Mouse (Mus musculus) MEL (cell line): Measurements from ENCODE around the gene Uggt1. TPM values are rescaled to one million over a fixed set of nuclear protein-coding genes. Genes with fewer than 3 reads are reported as not detected.

Experiments used
- DNase-seq: peaks from one replicate; pipeline ENCODE4 v3.0.0; 2011; ENCODE audit warnings: low read depth, low spot score
- H3K27ac ChIP-seq: 2 replicates; pipeline ENCODE4 v1.5.1; 2012; ENCODE audit warnings: low read depth, mild to moderate bottlenecking, control low read depth, low read length, moderate library complexity; ENCODE audit not compliant: control insufficient read depth
- H3K27me3 ChIP-seq, 2 experiments: fragments of 150-350 bp in 1 of 2; sonication (generic) in 1 of 2; 2 replicates each; pipeline ENCODE4 v1.6.1; 2012; ENCODE audit warnings: low read length in 2 of 2, mild to moderate bottlenecking in 2 of 2, improper control_type of control experiment in 1 of 2, moderate library complexity in 1 of 2; ENCODE audit not compliant: insufficient read depth in 2 of 2, control insufficient read depth in 1 of 2
- H3K36me3 ChIP-seq, 2 experiments: 2 replicates each; pipeline ENCODE4 v1.6.1; 2012 to 2014; ENCODE audit warnings: low read length in 2 of 2, improper control_type of control experiment in 1 of 2, inconsistent platforms in 1 of 2, mild to moderate bottlenecking in 1 of 2; ENCODE audit not compliant: insufficient read depth in 2 of 2, control insufficient read depth in 1 of 2
- H3K4me1 ChIP-seq, 2 experiments: fragments of 150-350 bp in 1 of 2; sonication (generic) in 1 of 2; 2 replicates each; pipeline ENCODE4 v1.6.1; 2012; ENCODE audit warnings: low read length in 2 of 2, improper control_type of control experiment in 1 of 2, mild to moderate bottlenecking in 1 of 2; ENCODE audit not compliant: insufficient read depth in 2 of 2, control insufficient read depth in 1 of 2
- H3K4me3 ChIP-seq, 2 experiments: fragments of 150-350 bp in 1 of 2; sonication (generic) in 1 of 2; 2 replicates each; pipeline ENCODE4 v1.5.1; 2012; ENCODE audit warnings: low read depth in 2 of 2, low read length in 2 of 2, mild to moderate bottlenecking in 2 of 2, moderate library complexity in 2 of 2, control low read depth in 1 of 2, improper control_type of control experiment in 1 of 2; ENCODE audit not compliant: control insufficient read depth in 1 of 2, insufficient read depth in 1 of 2
- H3K79me2 ChIP-seq: 2 replicates; pipeline ENCODE4 v1.6.1; 2012; ENCODE audit warnings: mild to moderate bottlenecking, low read length, moderate library complexity; ENCODE audit not compliant: control insufficient read depth, poor library complexity, insufficient read depth
- H3K9ac ChIP-seq: 2 replicates; pipeline ENCODE4 v1.6.1; 2012; ENCODE audit warnings: low read depth, mild to moderate bottlenecking, control low read depth, low read length, moderate library complexity; ENCODE audit not compliant: control insufficient read depth, poor library complexity, severe bottlenecking
- H3K9me3 ChIP-seq: fragments of 150-350 bp; sonication (generic); replicated peaks from 2 replicates; pipeline ENCODE4 v1.6.1; 2012; ENCODE audit warnings: mild to moderate bottlenecking, low read length, improper control_type of control experiment, moderate library complexity; ENCODE audit not compliant: insufficient read depth
- CHD1 ChIP-seq: IDR thresholded peaks from 2 replicates; pipeline ENCODE4 v1.6.1; 2012; ENCODE audit warnings: low read depth, mild to moderate bottlenecking, inconsistent platforms, low read length, improper control_type of control experiment
- CTCF ChIP-seq, 3 experiments: IDR thresholded peaks in 2 of 3; conservative IDR thresholded peaks in 1 of 3; 2 replicates each; pipeline ENCODE4 v1.5.1; 2011 to 2012; ENCODE audit warnings: low read length in 3 of 3, low read depth in 2 of 3, mild to moderate bottlenecking in 2 of 3, improper control_type of control experiment in 1 of 3, inconsistent platforms in 1 of 3, mixed read lengths in 1 of 3, moderate library complexity in 1 of 3; ENCODE audit not compliant: control insufficient read depth in 1 of 3, insufficient read depth in 1 of 3, poor library complexity in 1 of 3, severe bottlenecking in 1 of 3
- E2F4 ChIP-seq: IDR thresholded peaks from 2 replicates; pipeline ENCODE4 v1.6.1; 2011; ENCODE audit warnings: low read depth, low read length, improper control_type of control experiment, borderline replicate concordance
- ELF1 ChIP-seq: IDR thresholded peaks from 2 replicates; pipeline ENCODE4 v1.6.1; 2014; ENCODE audit warnings: low read depth, mild to moderate bottlenecking, inconsistent platforms, low read length, improper control_type of control experiment, moderate library complexity
- EP300 ChIP-seq, 2 experiments: IDR thresholded peaks; 2 replicates each; pipeline ENCODE4 v1.6.1; 2011; ENCODE audit warnings: improper control_type of control experiment in 2 of 2, low read length in 2 of 2, low read depth in 1 of 2, mild to moderate bottlenecking in 1 of 2
- ETS1 ChIP-seq: IDR thresholded peaks from 2 replicates; pipeline ENCODE4 v1.6.1; 2012; ENCODE audit warnings: low read depth, mild to moderate bottlenecking, inconsistent platforms, low read length, improper control_type of control experiment, moderate library complexity
- GABPA ChIP-seq: IDR thresholded peaks from 2 replicates; pipeline ENCODE4 v1.6.1; 2012; ENCODE audit warnings: low read depth, mild to moderate bottlenecking, inconsistent platforms, low read length, improper control_type of control experiment, moderate library complexity
- KAT2A ChIP-seq: conservative IDR thresholded peaks from 2 replicates; pipeline ENCODE4 v1.6.1; 2012; ENCODE audit warnings: low read depth, low read length, improper control_type of control experiment, inconsistent platforms
- MAZ ChIP-seq: IDR thresholded peaks from 2 replicates; pipeline ENCODE4 v1.6.1; 2012; ENCODE audit warnings: low read depth, mild to moderate bottlenecking, inconsistent platforms, low read length, improper control_type of control experiment
- MEF2A ChIP-seq: IDR thresholded peaks from 2 replicates; pipeline ENCODE4 v1.6.1; 2014; ENCODE audit warnings: low read depth, mild to moderate bottlenecking, inconsistent platforms, low read length, improper control_type of control experiment; ENCODE audit not compliant: poor library complexity, insufficient replicate concordance, severe bottlenecking; ENCODE audit errors: extremely low read depth
- MYC ChIP-seq: IDR thresholded peaks from 2 replicates; pipeline ENCODE4 v1.6.1; 2011; ENCODE audit warnings: low read depth, mild to moderate bottlenecking, low read length, improper control_type of control experiment, moderate library complexity
- NRF1 ChIP-seq: IDR thresholded peaks from 2 replicates; pipeline ENCODE4 v1.6.1; 2014; ENCODE audit warnings: low read depth, mild to moderate bottlenecking, inconsistent platforms, low read length, improper control_type of control experiment, moderate library complexity; ENCODE audit not compliant: poor library complexity, insufficient read depth, severe bottlenecking
- POLR2A ChIP-seq, 2 experiments: IDR thresholded peaks; 2 replicates each; pipeline ENCODE4 v1.6.1; 2011 to 2012; ENCODE audit warnings: low read length in 2 of 2, mild to moderate bottlenecking in 2 of 2, control low read depth in 1 of 2, improper control_type of control experiment in 1 of 2, low read depth in 1 of 2, moderate library complexity in 1 of 2; ENCODE audit not compliant: control insufficient read depth in 1 of 2, insufficient read depth in 1 of 2, poor library complexity in 1 of 2
- POLR2AphosphoS2 ChIP-seq: IDR thresholded peaks from 2 replicates; pipeline ENCODE4 v1.6.1; 2011; ENCODE audit warnings: low read length, improper control_type of control experiment
- POLR2AphosphoS5 ChIP-seq: IDR thresholded peaks from 2 replicates; pipeline ENCODE4 v1.6.1; 2012; ENCODE audit warnings: low read depth, borderline replicate concordance, mild to moderate bottlenecking, inconsistent platforms, low read length, moderate library complexity, mixed read lengths
- RCOR1 ChIP-seq: IDR thresholded peaks from 2 replicates; pipeline ENCODE4 v1.6.1; 2012; ENCODE audit warnings: low read depth, mild to moderate bottlenecking, inconsistent platforms, low read length, improper control_type of control experiment
- SIN3A ChIP-seq: IDR thresholded peaks from 2 replicates; pipeline ENCODE4 v1.6.1; 2012; ENCODE audit warnings: low read length, improper control_type of control experiment, inconsistent platforms
- SMC3 ChIP-seq: IDR thresholded peaks from 2 replicates; pipeline ENCODE4 v1.6.1; 2011; ENCODE audit warnings: low read depth, low read length, improper control_type of control experiment
- TBP ChIP-seq: IDR thresholded peaks from 2 replicates; pipeline ENCODE4 v1.8.0; 2011; ENCODE audit warnings: low read depth, low read length, improper control_type of control experiment
- UBTF ChIP-seq: IDR thresholded peaks from 2 replicates; pipeline ENCODE4 v1.6.1; 2012; ENCODE audit warnings: low read depth, mild to moderate bottlenecking, inconsistent platforms, low read length, improper control_type of control experiment, moderate library complexity, borderline replicate concordance; ENCODE audit not compliant: insufficient read depth
- USF1 ChIP-seq: IDR thresholded peaks from 2 replicates; pipeline ENCODE4 v1.6.1; 2014; ENCODE audit warnings: low read depth, mild to moderate bottlenecking, inconsistent platforms, low read length, improper control_type of control experiment, moderate library complexity
- polyA plus RNA-seq, 2 experiments: library from polyadenylated mRNA; stranded (reverse) in 1 of 2; unstranded in 1 of 2; fragments of >175 nt in 1 of 2; fragments of >200 nt in 1 of 2; gene quantifications; 2 replicates each; pipeline versions ENCODE4 v1.2.1 to v1.2.4; 2012; ENCODE audit warnings: low replicate concordance in 2 of 2, low read depth in 1 of 2; ENCODE audit not compliant: insufficient read length in 2 of 2, insufficient read depth in 1 of 2, missing spikeins in 1 of 2
- total RNA-seq: library from RNA; depleted of rRNA; stranded (reverse); fragments of 300-350 nt; gene quantifications from 2 replicates; pipeline ENCODE4 v1.2.3, GENCODE M21; 2012

Gene Uggt1
- total and polyA plus RNA-seq, 3 experiments = 33.8 to 98.3 (median 47.9) TPM

DNA sequence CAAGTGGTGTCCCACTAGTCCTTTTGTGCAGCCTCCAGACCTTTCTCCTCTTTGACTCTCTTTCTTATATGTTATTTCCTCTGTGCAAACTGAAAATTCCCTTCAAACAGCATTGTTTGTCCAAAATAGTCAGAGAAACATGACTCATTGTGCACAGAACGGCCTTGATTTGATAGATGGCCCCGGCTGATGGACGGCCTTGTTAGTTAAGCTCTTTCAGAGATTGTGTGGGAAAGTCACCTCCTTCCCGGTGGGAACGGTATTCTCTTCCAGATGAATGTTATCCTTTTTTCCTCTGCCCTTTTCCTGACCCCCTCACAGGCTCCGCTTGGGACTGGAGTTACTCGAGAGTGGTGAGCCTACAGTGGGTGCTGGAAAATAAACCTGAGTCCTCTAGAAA, 119.4 kb downstream of the Uggt1 start:
- DNase-seq = no peak
- no peak overlapping the region for H3K4me3 ChIP-seq
- no peak overlapping the region for H3K27ac ChIP-seq
- no peaks in the 10 kb centered on the region for H3K27me3 ChIP-seq
- H3K4me1 ChIP-seq = peaks cover 0 to 27% of the 10 kb centered on the region in 2 experiments; a peak in 2 of 4 replicates
- TF ChIP-seq NRF1 (no peak), KAT2A (no peak)
- H3K9me3 ChIP-seq = no peaks in the 10 kb centered on the region
- H3K79me2 ChIP-seq = no peaks in the 10 kb centered on the region
- H3K36me3 ChIP-seq = peaks cover 0 to 26% of the 10 kb centered on the region in 2 experiments; a peak in 2 of 4 replicates
- H3K9ac ChIP-seq = no peak overlapping the region

DNA sequence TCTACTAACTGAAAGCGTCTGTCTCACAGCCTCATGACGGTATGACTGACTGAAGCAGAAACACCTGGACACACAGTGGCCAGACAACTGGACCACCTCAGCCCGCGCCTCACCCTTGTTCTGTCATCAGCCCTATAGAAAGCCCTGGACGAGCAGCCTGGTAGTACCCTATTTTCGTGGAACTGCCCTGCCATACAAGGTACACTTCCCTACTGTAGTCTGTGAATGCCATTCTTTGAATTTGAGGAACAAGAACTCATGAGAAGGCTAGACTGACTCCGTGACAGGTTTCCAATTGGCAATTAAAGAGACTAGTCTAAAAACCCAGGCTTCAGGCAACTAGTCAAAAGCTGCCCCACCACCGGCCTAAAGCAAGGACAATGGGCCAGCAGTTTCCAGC, 123.3 kb downstream of the Uggt1 start:
- Histone ChIP-seq H3K9ac (no peak overlapping the region), H3K27me3 (no peaks in the 10 kb centered on the region), H3K79me2 (no peaks in the 10 kb centered on the region), H3K9me3 (no peaks in the 10 kb centered on the region), H3K27ac (no peak overlapping the region), H3K4me1 (peaks cover 0 to 2% of the 10 kb centered on the region in 2 experiments; a peak in 1 of 4 replicates), H3K4me3 (no peak overlapping the region), H3K36me3 (no peaks in the 10 kb centered on the region)
- no peak for DNase-seq
- no peak for TF ChIP-seq UBTF
- no peak for TF ChIP-seq CHD1
- TF ChIP-seq E2F4 = no peak
- no peak for TF ChIP-seq MAZ
- no peak for TF ChIP-seq SIN3A
- TF ChIP-seq POLR2AphosphoS2 = no peak
- TF ChIP-seq GABPA = no peak
- TF ChIP-seq USF1 = no peak
- no peak for TF ChIP-seq SMC3
- no peak for TF ChIP-seq EP300 (IDR thresholded peaks at IDR 0.05; ENCODE audit: low read depth in 1 of 2, low read length in 2 of 2)
- no peak for TF ChIP-seq NRF1
- TF ChIP-seq POLR2AphosphoS5 = no peak
- TF ChIP-seq CTCF (IDR thresholded peaks at IDR 0.05 in 2 of 3, conservative IDR thresholded peaks at IDR 0.05 in 1 of 3; ENCODE audit: control insufficient read depth in 1 of 3, insufficient read depth in 1 of 3, low read depth in 2 of 3, low read length in 3 of 3, poor library complexity in 1 of 3, severe bottlenecking in 1 of 3) = no peak
- TF ChIP-seq ETS1 = no peak
- no peak for TF ChIP-seq RCOR1
- no peak for TF ChIP-seq ELF1
- TF ChIP-seq MYC = no peak
- TF ChIP-seq MEF2A = no peak
- no peak for TF ChIP-seq TBP
- no peak for TF ChIP-seq POLR2A (IDR thresholded peaks at IDR 0.05; ENCODE audit: control insufficient read depth in 1 of 2, insufficient read depth in 1 of 2, low read depth in 1 of 2, low read length in 2 of 2, poor library complexity in 1 of 2)
